ENCODE assay signal across 16 mouse cellular contexts in genomic region chr15:92524917-92525316, GRCm38 (mm10).
DNase-seq lines count a peak whose midpoint lies in the region; ATAC-seq and TF ChIP-seq lines count a peak whose summit lies in the region.
"Had no signal": no experiment of that assay in that cellular context is flagged by ENCODE, and none has a peak within 500 bp of the region (broad histone marks: within the 10 kb centered on the region; RNA-seq: fewer than 3 reads in every experiment).

No protein-coding gene starts in this region.

- no peak for TF ChIP-seq CTCF in forebrain, postnatal 0 days (IDR thresholded peaks at IDR 0.05; ENCODE audit: low read depth)
- TF ChIP-seq CTCF in thymus, adult 2 months (IDR thresholded peaks at IDR 0.05; ENCODE audit: borderline replicate concordance, control insufficient read depth, extremely low read depth, insufficient read depth, low read length, poor library complexity), result no peak

- ATAC-seq in forebrain, embryonic 12.5 days (ENCODE audit: low FRiP score), result peak; percentile 70; the same call in 1 of the 2 replicates
- no peak for ATAC-seq in forebrain, postnatal 0 days
- peak; percentile 58; the same call in 1 of the 2 replicates for ATAC-seq in midbrain, embryonic 13.5 days
- 0 out of 2 replicates have a peak, but pooled peaks have one; percentile 23 for ATAC-seq in forebrain, embryonic 15.5 days (replicated peaks)
- peak; percentile 88; the same call in 1 of the 2 replicates for ATAC-seq in neural tube, embryonic 13.5 days (ENCODE audit: low read depth)
- ATAC-seq: intestine, embryonic 15.5 days had no signal

- H3K9ac ChIP-seq in forebrain, embryonic 12.5 days, result no peak overlapping the region
- H3K9ac ChIP-seq in forebrain, postnatal 0 days, result no peak overlapping the region
- H3K9ac ChIP-seq in midbrain, embryonic 13.5 days (replicated peaks), result no peak overlapping the region
- H3K9ac ChIP-seq in forebrain, embryonic 15.5 days (replicated peaks), result no peak overlapping the region
- H3K9ac ChIP-seq in neural tube, embryonic 13.5 days, result no peak overlapping the region
- H3K9ac ChIP-seq: heart, embryonic 12.5 days; intestine, embryonic 15.5 days had no signal

- 0 out of 2 replicates have a peak, but pooled peaks cover 5% of the 10 kb centered on the region for H3K27me3 ChIP-seq in forebrain, embryonic 12.5 days
- no peaks in the 10 kb centered on the region for H3K27me3 ChIP-seq in forebrain, postnatal 0 days (ENCODE audit: insufficient read depth, low read length)
- no peaks in the 10 kb centered on the region for H3K27me3 ChIP-seq in midbrain, embryonic 13.5 days
- no peaks in the 10 kb centered on the region for H3K27me3 ChIP-seq in midbrain, embryonic 10.5 days (ENCODE audit: low read depth, poor library complexity, severe bottlenecking)
- H3K27me3 ChIP-seq in forebrain, embryonic 15.5 days, result no peaks in the 10 kb centered on the region
- H3K27me3 ChIP-seq in neural tube, embryonic 13.5 days, result peaks cover 12% of the 10 kb centered on the region
- H3K27me3 ChIP-seq in thymus, adult 2 months (ENCODE audit: control insufficient read depth, insufficient read depth, low read length), result no peaks in the 10 kb centered on the region
- H3K27me3 ChIP-seq: heart, embryonic 12.5 days; intestine, embryonic 15.5 days had no signal

- H3K27ac ChIP-seq in forebrain, embryonic 12.5 days, result no peak overlapping the region
- H3K27ac ChIP-seq in forebrain, postnatal 0 days (ENCODE audit: low read depth, low read length), result no peak overlapping the region
- H3K27ac ChIP-seq in midbrain, embryonic 13.5 days, result no peak overlapping the region
- no peak overlapping the region for H3K27ac ChIP-seq in midbrain, embryonic 10.5 days (replicated peaks)
- no peak overlapping the region for H3K27ac ChIP-seq in forebrain, embryonic 15.5 days (replicated peaks)
- no peak overlapping the region for H3K27ac ChIP-seq in neural tube, embryonic 13.5 days (replicated peaks)
- no peak overlapping the region for H3K27ac ChIP-seq in thymus, adult 2 months (ENCODE audit: control insufficient read depth, insufficient read depth, low read length)
- H3K27ac ChIP-seq: intestine, embryonic 15.5 days had no signal

- no peak overlapping the region for H3K4me3 ChIP-seq in forebrain, embryonic 12.5 days (replicated peaks)
- no peak overlapping the region for H3K4me3 ChIP-seq in forebrain, postnatal 0 days (ENCODE audit: low read depth, low read length)
- H3K4me3 ChIP-seq in midbrain, embryonic 13.5 days (replicated peaks), result no peak overlapping the region
- H3K4me3 ChIP-seq in midbrain, embryonic 10.5 days, result no peak overlapping the region
- H3K4me3 ChIP-seq in forebrain, embryonic 15.5 days, result no peak overlapping the region
- no peak overlapping the region for H3K4me3 ChIP-seq in neural tube, embryonic 13.5 days
- no peak overlapping the region for H3K4me3 ChIP-seq in thymus, adult 2 months (ENCODE audit: control insufficient read depth, insufficient read depth, low read length)
- H3K4me3 ChIP-seq: heart, embryonic 12.5 days; intestine, embryonic 15.5 days had no signal

- H3K36me3 ChIP-seq in forebrain, embryonic 12.5 days (replicated peaks), result no peaks in the 10 kb centered on the region
- H3K36me3 ChIP-seq in forebrain, postnatal 0 days (ENCODE audit: insufficient read depth), result no peaks in the 10 kb centered on the region
- H3K36me3 ChIP-seq in midbrain, embryonic 13.5 days, result no peaks in the 10 kb centered on the region
- no peaks in the 10 kb centered on the region for H3K36me3 ChIP-seq in midbrain, embryonic 10.5 days
- H3K36me3 ChIP-seq in forebrain, embryonic 15.5 days, result no peaks in the 10 kb centered on the region
- no peaks in the 10 kb centered on the region for H3K36me3 ChIP-seq in neural tube, embryonic 13.5 days
- no peaks in the 10 kb centered on the region for H3K36me3 ChIP-seq in thymus, adult 2 months (ENCODE audit: control insufficient read depth, insufficient read depth, low read length)
- H3K36me3 ChIP-seq: heart, embryonic 12.5 days; intestine, embryonic 15.5 days had no signal

- no peak for DNase-seq in forebrain, postnatal 0 days
- DNase-seq in midbrain, embryonic 10.5 days (ENCODE audit: low spot score), result no peak
- DNase-seq in thymus, adult 2 months, result no peak
- DNase-seq: adrenal gland, postnatal 10 days; B cell, adult 2 months; cerebellum, adult 2 months; kidney, postnatal 14 days; layer of hippocampus, adult 9-11 months; retina, postnatal 1 day; right cerebral cortex, postnatal 4 days had no signal

- H3K4me1 ChIP-seq in forebrain, embryonic 12.5 days, result peaks cover 13% of the 10 kb centered on the region
- 0 out of 2 replicates have a peak, but pooled peaks cover 14% of the 10 kb centered on the region for H3K4me1 ChIP-seq in forebrain, postnatal 0 days (ENCODE audit: insufficient read depth)
- peaks cover 23% of the 10 kb centered on the region for H3K4me1 ChIP-seq in midbrain, embryonic 13.5 days (replicated peaks)
- peaks cover 20% of the 10 kb centered on the region for H3K4me1 ChIP-seq in midbrain, embryonic 10.5 days
- H3K4me1 ChIP-seq in forebrain, embryonic 15.5 days, result peaks cover 20% of the 10 kb centered on the region
- H3K4me1 ChIP-seq in neural tube, embryonic 13.5 days (replicated peaks), result peaks cover 33% of the 10 kb centered on the region
- H3K4me1 ChIP-seq in thymus, adult 2 months (replicated peaks; ENCODE audit: control insufficient read depth, insufficient read depth, low read length), result no peaks in the 10 kb centered on the region
- H3K4me1 ChIP-seq: intestine, embryonic 15.5 days had no signal

- H3K9me3 ChIP-seq in forebrain, embryonic 12.5 days, result peaks cover 5% of the 10 kb centered on the region; the same call in 1 of the 2 replicates
- H3K9me3 ChIP-seq in forebrain, postnatal 0 days (ENCODE audit: low read length), result no peaks in the 10 kb centered on the region
- peaks cover 5% of the 10 kb centered on the region; the same call in 1 of the 2 replicates for H3K9me3 ChIP-seq in midbrain, embryonic 13.5 days
- peaks cover 6% of the 10 kb centered on the region for H3K9me3 ChIP-seq in midbrain, embryonic 10.5 days (replicated peaks)
- H3K9me3 ChIP-seq in forebrain, embryonic 15.5 days, result no peaks in the 10 kb centered on the region
- H3K9me3 ChIP-seq in neural tube, embryonic 13.5 days, result peaks cover 6% of the 10 kb centered on the region; the same call in 1 of the 2 replicates
- H3K9me3 ChIP-seq: intestine, embryonic 15.5 days had no signal

- no peak overlapping the region for H3K4me2 ChIP-seq in forebrain, embryonic 12.5 days
- H3K4me2 ChIP-seq in forebrain, postnatal 0 days (ENCODE audit: low read depth), result no peak overlapping the region
- no peak overlapping the region for H3K4me2 ChIP-seq in midbrain, embryonic 13.5 days (replicated peaks)
- H3K4me2 ChIP-seq in forebrain, embryonic 15.5 days (replicated peaks), result no peak overlapping the region
- no peak overlapping the region for H3K4me2 ChIP-seq in neural tube, embryonic 13.5 days
- H3K4me2 ChIP-seq: heart, embryonic 12.5 days; intestine, embryonic 15.5 days had no signal

- TF ChIP-seq POLR2A in thymus, adult 2 months (IDR thresholded peaks at IDR 0.05; ENCODE audit: control insufficient read depth, extremely low read depth, insufficient read depth, low read length, poor library complexity), result no peak

- WGBS in forebrain, embryonic 12.5 days, result 14% methylated on average over 2 of the region's 2 CpGs
- 1% methylated on average over 2 of the region's 2 CpGs for WGBS in forebrain, postnatal 0 days
- 15% methylated on average over 2 of the region's 2 CpGs for WGBS in midbrain, embryonic 13.5 days
- 19% methylated on average over 2 of the region's 2 CpGs for WGBS in midbrain, embryonic 10.5 days
- WGBS in forebrain, embryonic 15.5 days, result 4% methylated on average over 2 of the region's 2 CpGs
- 13% methylated on average over 2 of the region's 2 CpGs for WGBS in neural tube, embryonic 13.5 days
- WGBS in thymus, adult 2 months, result 49% methylated on average over 2 of the region's 2 CpGs
